Mouse (Mus musculus) cerebellum, postnatal 36 days (tissue): Measurements from ENCODE around the gene Ifnk.

Experiments used
- DNase-seq, 2 experiments: peaks; one replicate each; pipeline ENCODE4 v3.0.0; 2021 to 2022; ENCODE audit warnings: mixed read lengths in 2 of 2

Ifnk gene

DNA sequence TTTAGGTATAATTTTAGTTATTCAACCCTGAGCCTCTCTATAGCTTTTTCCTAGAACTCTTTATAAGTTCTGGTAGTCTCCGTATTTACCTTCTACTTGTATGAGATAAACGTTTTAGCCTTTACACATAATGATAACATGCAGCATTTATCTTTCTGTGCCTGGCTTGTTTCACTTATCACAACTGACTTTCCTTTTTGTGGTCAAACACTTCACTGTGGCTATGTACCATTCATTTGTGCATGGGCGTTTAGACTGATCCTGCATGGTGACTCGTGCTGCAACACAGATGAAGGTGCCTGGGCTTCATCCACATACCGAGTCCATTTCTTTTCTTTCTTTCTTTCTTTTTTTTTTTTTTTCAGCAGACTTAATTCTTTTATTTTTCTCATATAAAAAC, 49.8 kb downstream of the Ifnk start:
- DNase-seq, result no peak
